Mouse (Mus musculus): ENCODE measurements around the gene Acad12. TPM values are rescaled to one million over a fixed set of nuclear protein-coding genes. Genes with fewer than 3 reads are reported as not detected.
"Not testable (repeated sequence)": the region's sequence is repeated elsewhere in the genome, so short reads cannot be mapped to it uniquely, and the experiment has no call there.

Gene Acad12
- polyA plus RNA-seq (2012; ENCODE audit: insufficient read depth, low replicate concordance), result 2.2 and 2.6 TPM in 2 replicates

DNA sequence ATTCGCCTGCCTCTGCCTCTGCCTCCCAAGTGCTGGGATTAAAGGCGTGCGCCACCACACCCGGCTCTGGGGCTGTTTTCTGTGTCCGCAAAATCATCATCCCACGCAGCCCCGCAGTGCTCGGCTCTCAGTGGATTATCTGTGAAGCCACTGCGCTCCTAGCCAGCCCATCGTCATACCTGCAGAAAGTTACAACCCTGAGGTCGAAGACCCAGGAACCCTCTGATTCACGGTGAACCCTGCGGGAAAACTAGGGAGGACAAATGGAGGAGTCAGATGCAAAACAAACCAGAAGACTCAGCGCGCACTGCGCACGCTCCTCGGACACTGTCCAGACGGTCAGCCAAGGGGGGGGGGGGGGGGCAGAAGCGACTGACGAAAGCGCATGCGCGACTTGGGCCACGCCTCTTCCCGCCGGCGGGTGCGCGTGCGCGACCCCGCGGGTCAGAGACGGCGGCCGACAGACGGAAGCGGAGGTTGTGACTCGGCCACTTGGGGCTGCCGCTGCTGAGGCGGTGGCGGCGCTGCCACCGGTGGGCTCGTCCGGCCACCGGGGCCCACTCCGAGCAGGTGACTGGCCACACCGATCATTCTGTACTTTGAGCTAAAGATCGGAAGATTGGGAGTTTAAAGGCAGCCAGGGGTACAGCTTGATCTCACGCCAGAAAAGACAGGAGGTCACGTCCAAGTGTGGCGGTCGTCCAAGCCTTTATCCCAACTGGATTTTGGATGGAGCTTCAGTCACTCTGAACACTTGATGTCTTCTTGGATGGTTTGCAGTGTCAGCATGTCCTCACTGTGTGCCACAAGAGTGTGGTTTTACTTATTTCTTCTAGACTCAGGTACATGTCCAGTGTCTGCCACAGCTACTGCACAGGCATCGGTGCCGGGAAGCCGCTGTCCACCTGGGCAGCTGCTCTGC is at the start of gene Acad12:
Gene Acad12 (minus strand): TSS at position 347 of the 922 bp plus-strand sequence.
- Histone ChIP-seq H3K9me3 (no peaks in the 10 kb centered on the region), H3K4me1 (peaks cover 47% of the 10 kb centered on the region), H3K36me3 (replicated peaks; ENCODE audit: low read length) (peaks cover 18% of the 10 kb centered on the region), H3K4me3 (replicated peaks) (peak within 1 kb of the TSS; percentile 93), H3K27me3 (replicated peaks) (no peaks in the 10 kb centered on the region)
- no peak for TF ChIP-seq GATA1 (IDR thresholded peaks at IDR 0.05; ENCODE audit: borderline replicate concordance, low read length)
- no peak for TF ChIP-seq FLI1 (IDR thresholded peaks at IDR 0.05; ENCODE audit: low read length)

DNA sequence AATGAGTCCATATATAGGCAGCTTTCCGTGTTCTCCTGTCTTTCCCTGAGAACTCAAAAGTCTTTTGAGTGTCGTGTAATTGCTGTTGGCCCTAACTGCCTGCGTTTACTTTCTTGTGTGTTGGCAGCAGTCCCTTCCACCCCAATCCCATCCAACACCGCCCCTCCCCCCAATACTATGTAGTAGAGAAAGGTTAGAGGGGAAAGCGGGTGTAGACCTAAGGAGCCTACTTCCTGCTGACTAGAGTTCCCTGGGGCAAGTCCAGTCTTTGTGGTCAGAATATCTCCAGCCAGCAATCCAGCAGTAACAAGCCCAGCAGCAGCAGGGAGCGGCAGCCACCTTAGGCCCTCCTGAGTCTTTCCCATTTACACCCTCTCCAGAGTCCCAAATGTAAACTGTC is 49.7 kb upstream of the Acad12 start:
- Histone ChIP-seq H3K27me3 (replicated peaks) (no peaks in the 10 kb centered on the region), H3K4me1 (peaks cover 67% of the 10 kb centered on the region), H3K9me3 (no peaks in the 10 kb centered on the region; the same call in 1 of the 2 replicates), H3K36me3 (replicated peaks; ENCODE audit: low read length) (peaks cover 93% of the 10 kb centered on the region), H3K4me3 (replicated peaks) (no peak overlapping the region)
- no peak for TF ChIP-seq FLI1 (IDR thresholded peaks at IDR 0.05; ENCODE audit: low read length)
- TF ChIP-seq GATA1 (IDR thresholded peaks at IDR 0.05; ENCODE audit: borderline replicate concordance, low read length), result no peak

GRCm38 (mm10) chr5:121667067-121667466 is 48.3 kb upstream of the Acad12 start:
- no peaks in the 10 kb centered on the region for H3K27me3 ChIP-seq (replicated peaks)
- H3K4me3 ChIP-seq (replicated peaks), result peak overlapping the region; percentile 69
- H3K36me3 ChIP-seq (replicated peaks; ENCODE audit: low read length), result peaks cover 93% of the 10 kb centered on the region
- H3K4me1 ChIP-seq, result peaks cover 60% of the 10 kb centered on the region
- H3K9me3 ChIP-seq, result no peaks in the 10 kb centered on the region; the same call in 1 of the 2 replicates
- TF ChIP-seq GATA1 (IDR thresholded peaks at IDR 0.05; ENCODE audit: borderline replicate concordance, low read length) (no peak), FLI1 (IDR thresholded peaks at IDR 0.05; ENCODE audit: low read length) (no peak)

DNA sequence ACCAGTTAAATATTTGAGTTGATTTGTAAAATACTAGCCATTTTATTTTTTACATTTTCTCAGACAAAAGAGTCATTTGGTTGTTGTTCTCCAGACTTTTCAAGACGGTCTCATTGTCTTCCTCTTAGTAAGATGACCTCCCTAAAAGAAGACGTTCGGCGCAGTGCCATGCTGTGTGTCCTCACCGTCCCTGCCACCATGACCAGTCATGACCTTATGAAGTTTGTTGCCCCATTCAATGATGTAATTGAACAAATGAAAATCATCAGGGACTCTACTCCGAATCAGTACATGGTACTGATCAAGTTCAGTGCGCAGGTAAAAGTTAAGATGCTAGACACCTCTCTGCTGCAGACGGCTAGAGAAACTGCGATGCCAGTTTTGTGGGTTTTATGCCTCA is 46.2 kb upstream of the Acad12 start:
- H3K27me3 ChIP-seq (replicated peaks), result no peaks in the 10 kb centered on the region
- peaks cover 80% of the 10 kb centered on the region for H3K36me3 ChIP-seq (replicated peaks; ENCODE audit: low read length)
- H3K4me3 ChIP-seq (replicated peaks), result no peak overlapping the region
- H3K9me3 ChIP-seq, result no peaks in the 10 kb centered on the region
- TF ChIP-seq GATA1 (IDR thresholded peaks at IDR 0.05; ENCODE audit: borderline replicate concordance, low read length) (no peak), FLI1 (IDR thresholded peaks at IDR 0.05; ENCODE audit: low read length) (no peak)
- peaks cover 56% of the 10 kb centered on the region for H3K4me1 ChIP-seq

DNA sequence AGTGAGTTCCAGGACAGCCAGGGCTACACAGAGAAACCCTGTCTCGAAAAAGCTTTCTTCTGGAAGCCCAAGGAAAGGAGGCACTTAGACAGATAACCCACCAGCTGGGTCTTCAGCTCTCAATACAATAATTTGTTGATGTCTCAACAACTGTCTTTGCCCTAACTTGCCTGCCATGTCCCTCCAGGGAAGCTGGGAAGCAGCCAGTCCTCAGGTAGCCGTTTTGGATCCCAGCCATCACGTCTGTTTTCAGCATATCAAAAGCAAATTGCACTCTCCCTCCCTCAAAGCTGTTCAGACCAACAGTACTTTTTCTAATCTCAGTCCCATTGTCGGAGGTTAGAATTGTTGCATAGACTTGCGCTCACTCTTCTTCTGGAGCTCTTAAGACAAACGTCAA is 45.3 kb upstream of the Acad12 start:
- no peaks in the 10 kb centered on the region for H3K27me3 ChIP-seq (replicated peaks)
- H3K9me3 ChIP-seq, result no peaks in the 10 kb centered on the region
- no peak for TF ChIP-seq GATA1 (IDR thresholded peaks at IDR 0.05; ENCODE audit: borderline replicate concordance, low read length)
- no peak for TF ChIP-seq FLI1 (IDR thresholded peaks at IDR 0.05; ENCODE audit: low read length)
- peaks cover 73% of the 10 kb centered on the region for H3K36me3 ChIP-seq (replicated peaks; ENCODE audit: low read length)
- H3K4me1 ChIP-seq, result peaks cover 59% of the 10 kb centered on the region
- H3K4me3 ChIP-seq (replicated peaks), result no peak overlapping the region

DNA sequence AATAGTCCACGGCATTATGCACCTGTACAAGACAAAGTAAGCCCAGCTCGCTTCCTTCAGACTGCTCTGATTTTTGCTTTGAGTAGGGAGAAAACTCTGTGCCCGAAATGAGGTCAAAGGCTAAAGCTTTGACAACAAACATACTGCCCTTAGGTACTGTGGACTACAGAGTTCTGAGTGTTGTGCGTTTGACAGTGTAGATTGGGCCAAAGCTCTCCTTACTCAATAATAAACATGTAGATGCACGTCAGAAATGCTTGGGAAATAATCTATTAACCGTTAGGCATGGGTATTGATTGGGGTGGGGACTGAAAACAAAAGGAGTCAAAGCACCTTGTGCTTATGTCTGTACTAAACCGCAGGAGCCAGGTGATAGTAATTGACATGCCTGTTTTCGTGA is 44.7 kb upstream of the Acad12 start:
- Histone ChIP-seq H3K27me3 (replicated peaks) (no peaks in the 10 kb centered on the region), H3K36me3 (replicated peaks; ENCODE audit: low read length) (peaks cover 67% of the 10 kb centered on the region), H3K4me1 (peaks cover 59% of the 10 kb centered on the region), H3K9me3 (no peaks in the 10 kb centered on the region), H3K4me3 (replicated peaks) (no peak overlapping the region)
- TF ChIP-seq GATA1 (IDR thresholded peaks at IDR 0.05; ENCODE audit: borderline replicate concordance, low read length) (no peak), FLI1 (IDR thresholded peaks at IDR 0.05; ENCODE audit: low read length) (no peak)

DNA sequence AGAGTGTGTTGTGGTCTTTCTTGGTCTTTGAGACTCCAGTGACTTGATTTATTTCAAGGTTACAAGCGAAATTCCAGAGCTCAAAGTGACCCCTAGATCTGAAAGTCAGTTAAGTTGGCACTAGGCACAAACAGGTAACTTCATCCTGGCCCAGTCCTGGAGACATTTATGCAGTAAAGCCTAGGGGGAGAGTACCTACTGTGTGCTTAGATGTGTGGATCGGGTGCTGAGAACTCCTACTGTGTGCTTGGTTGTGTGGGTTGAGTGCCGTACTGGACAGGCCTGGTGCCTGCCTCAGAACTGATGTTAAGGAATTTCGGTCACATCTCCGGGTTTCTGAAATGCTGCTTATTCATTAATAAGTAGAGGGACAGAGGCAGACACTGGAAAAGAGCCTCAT is 42.8 kb upstream of the Acad12 start:
- Histone ChIP-seq H3K9me3 (no peaks in the 10 kb centered on the region), H3K4me3 (replicated peaks) (peak overlapping the region; percentile 98), H3K27me3 (replicated peaks) (no peaks in the 10 kb centered on the region), H3K36me3 (replicated peaks; ENCODE audit: low read length) (peaks cover 47% of the 10 kb centered on the region), H3K4me1 (peaks cover 46% of the 10 kb centered on the region)
- TF ChIP-seq FLI1 (IDR thresholded peaks at IDR 0.05; ENCODE audit: low read length), result no peak
- TF ChIP-seq GATA1 (IDR thresholded peaks at IDR 0.05; ENCODE audit: borderline replicate concordance, low read length), result no peak

- no peaks in the 10 kb centered on the region for H3K27me3 ChIP-seq (replicated peaks)
- peak overlapping the region; percentile 98 for H3K4me3 ChIP-seq (replicated peaks)
- H3K36me3 ChIP-seq (replicated peaks; ENCODE audit: low read length), result peaks cover 41% of the 10 kb centered on the region
- no peaks in the 10 kb centered on the region for H3K9me3 ChIP-seq
- TF ChIP-seq FLI1 (IDR thresholded peaks at IDR 0.05; ENCODE audit: low read length), result no peak
- TF ChIP-seq GATA1 (IDR thresholded peaks at IDR 0.05; ENCODE audit: borderline replicate concordance, low read length), result no peak
- H3K4me1 ChIP-seq, result peaks cover 45% of the 10 kb centered on the region
These were observed 42.1 kb upstream of the Acad12 start for GRCm38 (mm10) chr5:121660897-121661254.

- peaks cover 49% of the 10 kb centered on the region for H3K4me1 ChIP-seq
- peak within 1 kb of the TSS; percentile 98 for H3K4me3 ChIP-seq (replicated peaks)
- no peak for TF ChIP-seq GATA1 (IDR thresholded peaks at IDR 0.05; ENCODE audit: borderline replicate concordance, low read length)
- no peaks in the 10 kb centered on the region for H3K9me3 ChIP-seq
- H3K36me3 ChIP-seq (replicated peaks; ENCODE audit: low read length), result peaks cover 38% of the 10 kb centered on the region
- H3K27me3 ChIP-seq (replicated peaks), result no peaks in the 10 kb centered on the region
These were observed 41.5 kb upstream of the Acad12 start, which contains the start of the genes Acad10 and Brap for GRCm38 (mm10) chr5:121660059-121660896. Acad10 (minus strand) TSS chr5:121660514. Brap (plus strand) TSS chr5:121660563.

- H3K36me3 ChIP-seq (replicated peaks; ENCODE audit: low read length), result peaks cover 17% of the 10 kb centered on the region
- H3K4me1 ChIP-seq, result peaks cover 55% of the 10 kb centered on the region
- not testable (repeated sequence) for H3K4me3 ChIP-seq (replicated peaks); H3K27me3 ChIP-seq (replicated peaks); H3K9me3 ChIP-seq
These were observed 38.9 kb upstream of the Acad12 start for GRCm38 (mm10) chr5:121657656-121658055.

GRCm38 (mm10) chr5:121656866-121657265 is 38.1 kb upstream of the Acad12 start:
- H3K27me3 ChIP-seq (replicated peaks); H3K9me3 ChIP-seq; H3K4me3 ChIP-seq (replicated peaks): not testable (repeated sequence)
- peaks cover 51% of the 10 kb centered on the region for H3K4me1 ChIP-seq
- H3K36me3 ChIP-seq (replicated peaks; ENCODE audit: low read length), result peaks cover 14% of the 10 kb centered on the region

All from megakaryocyte, embryonic 14.5 days (primary cell).